Mouse (Mus musculus) midbrain, postnatal 0 days (tissue): ENCODE data around the gene Ube2l6. TPM values are rescaled to one million over a fixed set of nuclear protein-coding genes. Genes with fewer than 3 reads are reported as not detected.

Source experiments
- ATAC-seq: fragments of 200-750 bp; cut with Nextera tagmentation; 2 replicates; pipeline ENCODE4 v1.8.0; 2017; ENCODE audit warnings: moderate number of reproducible peaks, mild to moderate bottlenecking, moderate TSS enrichment, moderate library complexity; ENCODE audit not compliant: low FRiP score
- DNase-seq: peaks from one replicate; pipeline ENCODE4 v3.0.0-alpha.2; 2015; ENCODE audit warnings: low spot score
- H3K27ac ChIP-seq: fragments of 300-500 bp; sonication (generic); 2 replicates; pipeline ENCODE4 v1.5.1; 2014; ENCODE audit warnings: low read depth, mild to moderate bottlenecking, low read length, mixed read lengths
- H3K27me3 ChIP-seq: fragments of 300-500 bp; sonication (generic); 2 replicates; pipeline ENCODE4 v1.6.1; 2014; ENCODE audit warnings: low read length, control low read depth, mixed read lengths; ENCODE audit not compliant: insufficient read depth
- H3K36me3 ChIP-seq: fragments of 300-500 bp; sonication (generic); 2 replicates; pipeline ENCODE4 v1.6.1; 2014; ENCODE audit warnings: low read length, control low read depth, mixed read lengths; ENCODE audit not compliant: insufficient read depth
- H3K4me1 ChIP-seq: fragments of 300-500 bp; sonication (generic); 2 replicates; pipeline ENCODE4 v1.6.1; 2014; ENCODE audit warnings: mild to moderate bottlenecking, control low read depth, antibody characterized with exemption, low read length, mixed read lengths; ENCODE audit not compliant: insufficient read depth
- H3K4me2 ChIP-seq: fragments of 300-500 bp; sonication (generic); 2 replicates; pipeline ENCODE4 v1.6.1; 2014; ENCODE audit warnings: low read depth, mild to moderate bottlenecking, low read length, mixed read lengths; ENCODE audit not compliant: poor library complexity, severe bottlenecking
- H3K4me3 ChIP-seq: fragments of 300-500 bp; sonication (generic); 2 replicates; pipeline ENCODE4 v1.5.1; 2014; ENCODE audit warnings: low read depth, mild to moderate bottlenecking, low read length, moderate library complexity
- H3K9ac ChIP-seq: fragments of 300-500 bp; sonication (generic); replicated peaks from 2 replicates; pipeline ENCODE4 v1.6.1; 2014; ENCODE audit warnings: mild to moderate bottlenecking, low read length, moderate library complexity, mixed read lengths; ENCODE audit not compliant: poor library complexity, severe bottlenecking
- H3K9me3 ChIP-seq: fragments of 300-500 bp; sonication (generic); 2 replicates; pipeline ENCODE4 v1.6.1; 2016; ENCODE audit warnings: low read length, control low read depth
- CTCF ChIP-seq: IDR thresholded peaks from 2 replicates; pipeline ENCODE4 v1.5.1; 2016; ENCODE audit warnings: antibody characterized with exemption, mild to moderate bottlenecking
- WGBS: fragments of 180-500 bp; shearing (Covaris S2); extraction: QIAGEN DNeasy Blood & Tissue Kit; methylation state at CpG from one replicate; pipeline ENCODE4 v1.1.7; 2014; 5-methylcytosine and 5-hydroxymethylcytosine counted together
- polyA plus RNA-seq: library from polyadenylated mRNA; unstranded; fragments of >200 nt; fragmentation: Nextera tagmentation; extraction: Ambion mirVana; gene quantifications from 2 replicates; pipeline ENCODE4 v1.2.1, GENCODE M21; 2015
- total RNA-seq: library from RNA; depleted of rRNA; stranded (reverse); fragments of >200 nt; gene quantifications from 2 replicates; pipeline ENCODE4 v1.2.3, GENCODE M21; 2014

Gene Ube2l6
- total and polyA plus RNA-seq, 2 experiments from 2014 or later, result 14.0 to 15.1 TPM

DNA sequence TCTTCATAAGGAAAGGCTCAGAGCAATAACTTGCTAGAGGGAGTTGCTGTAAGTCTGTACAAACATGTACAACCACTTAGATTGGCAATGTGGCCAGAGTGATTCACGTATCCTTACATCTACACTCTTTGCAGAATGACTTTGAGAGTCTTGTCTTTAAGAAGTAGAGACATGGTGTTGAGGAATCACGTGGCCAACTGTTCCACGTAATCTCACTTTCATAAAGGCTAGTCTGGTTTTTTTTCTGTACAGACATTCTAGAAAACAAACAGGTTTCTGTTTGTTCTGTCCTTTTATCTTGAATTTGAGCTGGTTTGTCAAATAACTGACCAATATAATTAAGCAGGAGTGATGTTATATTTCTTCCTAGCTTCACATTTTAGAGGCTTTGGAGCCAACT, 37.3 kb upstream of the Ube2l6 start:
- no peak overlapping the region for H3K9ac ChIP-seq
- H3K4me3 ChIP-seq, result no peak overlapping the region
- H3K27ac ChIP-seq, result no peak overlapping the region
- ATAC-seq (no peak), DNase-seq (no peak)
- TF ChIP-seq CTCF, result no peak
- WGBS, result 85% methylated on average over 3 of the region's 3 CpGs
- no peaks in the 10 kb centered on the region for H3K36me3 ChIP-seq
- H3K4me2 ChIP-seq, result no peak overlapping the region
- no peaks in the 10 kb centered on the region for H3K4me1 ChIP-seq
- no peaks in the 10 kb centered on the region for H3K9me3 ChIP-seq
- no peaks in the 10 kb centered on the region for H3K27me3 ChIP-seq

DNA sequence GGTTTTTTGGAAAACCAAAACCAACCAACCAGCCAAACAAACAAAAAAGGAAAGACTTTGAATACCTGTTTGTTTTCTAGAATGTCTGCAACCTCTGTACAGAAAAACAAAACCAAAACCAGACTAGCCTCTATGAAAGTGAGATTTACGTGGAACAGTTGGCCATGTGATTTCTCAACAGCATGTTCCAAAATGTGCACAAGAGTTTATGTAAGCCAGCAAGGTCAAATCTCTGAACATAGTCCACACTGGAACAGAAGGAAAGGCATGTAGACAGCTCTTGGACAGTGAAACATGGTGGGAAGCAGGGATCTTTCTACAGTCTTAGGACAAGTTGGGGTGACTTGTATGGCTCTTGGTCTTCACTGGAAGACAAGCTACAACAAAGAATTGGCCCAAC, 36.8 kb upstream of the Ube2l6 start:
- DNase-seq, result no peak
- H3K4me3 ChIP-seq, result no peak overlapping the region
- WGBS, result 90% methylated on average over 1 of the region's 1 CpGs

DNA sequence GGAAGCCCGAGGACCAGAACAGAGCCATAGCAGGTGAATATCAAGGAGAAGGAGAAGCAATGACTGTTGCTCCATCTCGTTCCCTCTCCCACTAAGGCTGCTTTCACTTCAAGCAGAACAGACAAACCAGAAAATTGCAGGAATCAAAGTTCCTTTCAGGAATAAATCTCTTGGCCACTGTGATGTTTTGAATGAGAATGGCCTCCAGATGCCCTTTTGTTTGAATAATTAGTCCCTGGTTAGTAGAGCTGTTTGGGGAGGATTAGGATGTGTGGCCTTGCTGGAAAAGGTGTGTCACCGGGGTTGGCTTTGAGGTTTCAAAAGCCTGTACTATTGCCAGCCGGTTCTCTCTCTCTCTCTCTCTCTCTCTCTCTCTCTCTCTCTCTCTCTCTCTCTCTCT, 36.3 kb upstream of the Ube2l6 start:
- Histone ChIP-seq H3K4me2 (no peak overlapping the region), H3K4me3 (no peak overlapping the region), H3K36me3 (no peaks in the 10 kb centered on the region), H3K9me3 (no peaks in the 10 kb centered on the region), H3K27ac (no peak overlapping the region), H3K27me3 (no peaks in the 10 kb centered on the region), H3K4me1 (no peaks in the 10 kb centered on the region), H3K9ac (no peak overlapping the region)
- TF ChIP-seq CTCF, result no peak
- no peak for DNase-seq
- no peak for ATAC-seq
- WGBS, result 29% methylated on average over 4 of the region's 4 CpGs

More for the DNA sequence above, 36.8 kb upstream of the Ube2l6 start:
- Histone ChIP-seq H3K27ac (no peak overlapping the region), H3K4me1 (no peaks in the 10 kb centered on the region), H3K27me3 (no peaks in the 10 kb centered on the region), H3K4me2 (no peak overlapping the region), H3K36me3 (no peaks in the 10 kb centered on the region), H3K9ac (no peak overlapping the region), H3K9me3 (no peaks in the 10 kb centered on the region)
- ATAC-seq, result no peak
- no peak for TF ChIP-seq CTCF

DNA sequence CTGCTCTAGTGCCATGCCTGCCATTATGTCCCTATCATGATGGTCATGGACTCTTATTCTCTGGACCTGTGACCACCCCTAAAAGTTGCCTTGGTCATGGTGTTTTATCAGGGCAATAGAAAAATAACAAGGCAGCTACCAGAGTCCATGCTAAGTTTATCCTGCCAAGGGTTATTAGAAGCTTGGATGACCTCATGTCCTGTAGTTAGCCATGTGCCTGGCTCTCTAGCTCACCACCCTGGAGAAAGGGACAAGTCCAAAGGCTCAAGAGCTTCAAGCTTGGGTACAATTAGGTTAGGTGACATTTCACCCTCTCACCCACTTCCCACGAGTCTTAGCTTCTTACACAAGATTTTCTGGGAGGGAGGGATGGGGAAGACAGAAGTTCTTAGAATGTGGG, 35.8 kb upstream of the Ube2l6 start:
- no peak overlapping the region for H3K4me2 ChIP-seq
- 48% methylated on average over 1 of the region's 1 CpGs for WGBS
- H3K27me3 ChIP-seq, result no peaks in the 10 kb centered on the region
- ATAC-seq (no peak), DNase-seq (no peak)
- TF ChIP-seq CTCF, result no peak
- H3K9ac ChIP-seq, result no peak overlapping the region
- H3K27ac ChIP-seq, result no peak overlapping the region
- H3K9me3 ChIP-seq, result no peaks in the 10 kb centered on the region
- no peaks in the 10 kb centered on the region for H3K4me1 ChIP-seq
- no peak overlapping the region for H3K4me3 ChIP-seq
- no peaks in the 10 kb centered on the region for H3K36me3 ChIP-seq

DNA sequence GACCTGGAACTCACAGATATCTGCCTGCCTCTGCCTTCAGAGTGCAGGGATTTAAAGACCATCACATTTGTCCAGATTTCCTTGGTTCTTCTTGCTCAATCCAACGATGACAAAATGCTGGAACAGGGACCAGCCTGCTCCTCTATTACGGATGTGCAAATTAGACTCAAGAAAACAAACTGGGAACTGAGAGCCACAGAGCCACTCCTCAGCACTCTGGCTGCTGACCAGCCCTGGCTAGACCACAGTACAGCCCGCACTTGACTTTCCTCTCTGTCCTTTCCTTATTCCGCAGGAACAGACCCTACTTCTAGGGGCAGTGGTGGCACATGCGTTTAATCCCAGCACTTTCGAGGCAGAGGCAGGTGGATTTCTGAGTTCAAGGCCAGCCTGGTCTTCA, 28.1 kb upstream of the Ube2l6 start:
- DNase-seq (no peak), ATAC-seq (no peak)
- Histone ChIP-seq H3K27ac (no peak overlapping the region), H3K9ac (no peak overlapping the region), H3K4me2 (no peak overlapping the region), H3K4me3 (no peak overlapping the region), H3K27me3 (no peaks in the 10 kb centered on the region), H3K36me3 (no peaks in the 10 kb centered on the region), H3K9me3 (no peaks in the 10 kb centered on the region), H3K4me1 (0 out of 2 replicates have a peak, but pooled peaks cover 3% of the 10 kb centered on the region)
- 78% methylated on average over 6 of the region's 6 CpGs for WGBS
- no peak for TF ChIP-seq CTCF

DNA sequence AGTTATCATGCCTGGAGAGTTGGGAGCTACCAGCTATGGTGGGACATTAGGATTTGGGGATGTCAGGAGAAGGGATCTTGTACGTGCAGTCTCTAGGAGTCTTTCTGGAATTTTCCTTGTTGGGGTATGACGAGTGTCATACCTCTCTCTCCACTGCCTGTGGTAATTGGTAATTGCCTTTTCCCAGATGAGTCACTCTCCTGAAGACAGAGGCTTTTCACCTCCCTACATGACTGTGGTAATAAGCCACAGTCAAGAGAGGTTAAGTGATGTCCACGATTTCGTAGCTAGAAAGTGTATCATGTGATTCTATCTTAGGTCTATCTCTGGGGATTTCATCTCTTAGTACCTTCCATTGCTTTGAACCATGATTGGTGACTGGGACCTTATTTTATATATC, 26.2 kb upstream of the Ube2l6 start:
- no peaks in the 10 kb centered on the region for H3K9me3 ChIP-seq
- H3K4me1 ChIP-seq, result peaks cover 3% of the 10 kb centered on the region; the same call in 1 of the 2 replicates
- TF ChIP-seq CTCF, result no peak
- no peak for DNase-seq
- ATAC-seq, result no peak
- H3K27me3 ChIP-seq, result no peaks in the 10 kb centered on the region
- 90% methylated on average over 4 of the region's 4 CpGs for WGBS
- no peak overlapping the region for H3K27ac ChIP-seq
- H3K9ac ChIP-seq, result no peak overlapping the region
- H3K36me3 ChIP-seq, result no peaks in the 10 kb centered on the region
- H3K4me3 ChIP-seq, result no peak overlapping the region
- no peak overlapping the region for H3K4me2 ChIP-seq
